Mouse (Mus musculus) heart, postnatal 10 days (tissue): ENCODE results near the gene Efcab9. TPM values are rescaled to one million over a fixed set of nuclear protein-coding genes. Genes with fewer than 3 reads are reported as not detected.

ENCODE experiments used
- DNase-seq, 2 experiments: peaks; one replicate each; pipeline ENCODE4 v3.0.0; 2021
- intact Hi-C: fragments of 180-260 bp; cut with DNase I; formaldehyde crosslinking; loops from one replicate; pipeline ENCODE4 v1.15.1; 2025
- total RNA-seq, 2 experiments: library from RNA; stranded (reverse); gene quantifications; 2 replicates each; pipeline ENCODE4 v1.2.3; 2021

Gene Efcab9
- total RNA-seq, 2 experiments from 2014 or later = 0.69 TPM; not detected in 1

DNA sequence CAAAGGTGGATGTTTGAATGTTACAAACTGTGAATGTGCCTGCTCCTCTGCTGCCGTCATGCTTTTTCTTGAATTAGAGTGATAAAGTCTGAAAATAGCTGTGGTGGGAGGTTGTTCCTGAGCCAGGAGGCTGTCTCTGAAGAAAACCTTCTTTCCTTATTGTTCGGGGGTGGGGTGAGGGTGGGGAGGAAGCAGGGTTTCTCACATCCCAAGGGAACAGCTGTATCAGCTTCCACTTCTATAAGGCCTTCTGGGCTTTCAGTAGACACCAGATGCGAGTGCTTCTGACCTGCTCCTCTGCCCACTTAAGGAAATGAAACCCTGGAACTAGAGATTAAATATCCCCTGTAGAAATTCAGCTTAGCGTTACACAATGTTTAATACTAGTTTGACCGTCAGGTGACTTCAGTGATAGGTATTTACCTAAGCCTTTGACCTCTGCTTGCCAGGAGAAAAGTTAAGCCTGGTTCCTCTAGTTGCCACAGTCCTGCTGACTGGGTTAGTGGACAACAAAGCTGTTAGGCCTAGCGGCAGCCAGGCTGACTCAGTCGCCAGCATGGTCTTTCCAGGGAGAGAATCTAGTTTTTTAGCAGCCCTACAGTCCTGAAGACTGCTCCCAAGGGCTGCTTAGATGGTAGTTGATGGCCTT, 26.7 kb downstream of the Efcab9 start:
- no peak for DNase-seq
- intact Hi-C loops = no loop called here

DNA sequence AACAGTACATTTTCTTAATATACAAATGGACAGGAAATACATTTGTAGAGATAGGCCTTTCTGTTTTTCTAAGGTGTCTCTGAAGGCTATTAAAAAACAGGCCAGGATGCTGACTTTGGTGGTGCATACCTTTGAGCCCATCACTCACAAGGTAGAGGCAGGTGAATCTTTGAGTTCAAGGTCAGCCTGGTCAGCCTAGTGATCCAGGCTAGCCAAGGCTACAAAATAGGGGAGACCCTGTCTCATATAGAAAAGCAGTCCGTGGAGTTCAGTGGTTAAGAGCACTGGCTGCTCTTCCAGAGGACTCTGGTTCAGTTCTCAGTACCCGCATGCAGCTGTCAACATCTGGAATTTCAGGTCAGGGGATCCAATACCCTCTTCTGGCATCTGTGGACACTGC, 28.2 kb downstream of the Efcab9 start:
- intact Hi-C loops = no loop called here
- no peak for DNase-seq

DNA sequence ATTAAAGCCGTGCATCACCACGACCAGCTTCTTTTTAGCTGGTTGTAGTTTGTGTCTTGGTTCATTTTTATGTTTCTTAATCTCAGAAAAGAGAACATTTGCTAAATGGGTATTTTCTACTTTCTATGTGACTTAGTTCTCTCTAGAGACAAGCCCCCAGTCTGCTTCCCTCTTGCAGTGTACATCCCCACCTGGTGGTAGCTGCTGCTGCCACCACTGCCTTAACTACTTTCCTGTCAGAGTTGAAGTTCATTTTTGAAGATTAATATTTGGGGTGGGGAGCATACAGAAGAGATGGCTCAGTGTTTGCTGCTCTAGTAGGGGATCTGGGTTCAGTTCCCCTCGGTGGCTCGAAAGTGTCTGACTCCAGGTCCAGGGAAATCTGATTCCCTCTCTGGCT, 31.9 kb downstream of the Efcab9 start:
- intact Hi-C loops = no loop called here
- DNase-seq = no peak

DNA sequence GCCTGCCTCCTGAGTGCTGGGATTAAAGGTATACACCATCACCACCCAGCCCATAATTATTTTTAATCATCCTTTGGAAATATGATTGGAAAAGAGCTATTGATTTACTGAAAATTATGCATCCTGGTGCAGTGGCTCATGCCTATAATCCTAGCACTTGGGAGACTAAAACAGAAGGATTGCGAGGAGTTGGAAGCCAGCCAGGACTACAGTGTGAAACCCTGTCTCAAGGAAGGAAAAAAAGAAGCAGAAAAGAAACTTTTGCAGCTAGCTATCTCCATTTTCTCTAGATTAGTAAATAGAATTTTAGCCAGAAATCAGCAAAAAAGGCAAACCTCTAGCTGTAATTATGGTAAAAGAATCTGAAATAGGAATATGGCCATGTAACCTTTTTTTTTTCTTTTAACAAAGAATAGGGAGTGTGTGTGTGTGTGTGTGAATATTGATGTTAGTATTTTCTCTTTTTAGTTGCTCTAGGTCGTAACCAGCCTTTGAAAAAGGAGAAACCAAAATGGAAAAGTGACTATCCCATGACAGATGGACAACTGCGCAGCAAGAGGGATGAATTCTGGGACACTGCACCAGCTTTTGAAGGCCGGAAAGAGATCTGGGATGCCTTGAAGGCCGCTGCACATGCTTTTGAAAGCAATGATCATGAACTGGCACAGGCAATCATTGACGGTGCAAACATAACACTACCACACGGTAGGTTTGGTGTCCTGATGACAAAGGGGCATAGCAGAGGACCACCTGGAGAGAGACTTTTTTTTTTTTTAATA, 32.9 kb downstream of the Efcab9 start:
- peak; percentile 38 to 49 for DNase-seq

DNA sequence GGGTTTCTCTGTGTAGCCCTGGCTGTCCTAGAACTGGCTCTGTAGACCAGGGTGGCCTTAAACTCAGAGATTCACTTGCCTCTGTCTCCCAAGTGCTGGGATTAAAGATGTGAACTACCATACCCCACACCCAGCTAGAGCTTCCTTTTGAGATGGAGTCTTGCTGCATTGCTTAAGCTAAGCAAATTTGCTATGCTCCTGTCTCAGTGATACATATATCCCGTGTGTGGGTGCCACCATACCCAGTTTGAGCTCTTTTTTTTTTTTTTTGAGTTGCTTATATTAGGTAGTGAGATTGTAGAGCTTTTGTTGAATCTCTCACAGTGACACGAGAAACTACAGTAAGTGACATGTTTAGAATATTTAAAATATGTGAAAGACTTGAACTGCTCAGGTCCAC, 36.6 kb downstream of the Efcab9 start:
- intact Hi-C loops = no loop called here

More for the DNA sequence above, 32.9 kb downstream of the Efcab9 start:
- intact Hi-C loops = no loop called here

DNA sequence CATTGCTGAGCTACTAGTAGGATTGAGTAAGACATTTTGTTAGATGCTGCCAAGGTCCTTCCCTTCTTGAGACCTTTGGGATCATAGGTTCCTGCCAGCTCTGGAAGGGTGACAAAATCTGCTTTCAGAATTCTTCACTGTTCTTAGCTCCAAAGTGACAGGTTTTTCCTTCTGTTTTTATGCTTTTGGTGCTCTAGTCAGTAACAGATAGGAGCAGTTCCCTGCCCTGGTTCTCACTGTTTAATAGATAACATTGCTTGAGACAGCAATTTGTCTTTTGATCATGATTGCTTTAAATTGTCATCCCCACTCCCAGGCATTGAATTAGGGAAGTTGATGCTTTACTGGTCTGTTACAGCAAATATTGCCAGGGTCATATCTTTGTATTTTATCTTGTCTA, 38.6 kb downstream of the Efcab9 start:
- DNase-seq = peak in 1 of 2 experiments; percentile 38
- intact Hi-C loops = loop anchor here (5.0 kb wide), 1 partner anchor 36 kb away; the partner anchor contains the start of gene Ubtd2

More for the DNA sequence above, 36.6 kb downstream of the Efcab9 start:
- DNase-seq = no peak

DNA sequence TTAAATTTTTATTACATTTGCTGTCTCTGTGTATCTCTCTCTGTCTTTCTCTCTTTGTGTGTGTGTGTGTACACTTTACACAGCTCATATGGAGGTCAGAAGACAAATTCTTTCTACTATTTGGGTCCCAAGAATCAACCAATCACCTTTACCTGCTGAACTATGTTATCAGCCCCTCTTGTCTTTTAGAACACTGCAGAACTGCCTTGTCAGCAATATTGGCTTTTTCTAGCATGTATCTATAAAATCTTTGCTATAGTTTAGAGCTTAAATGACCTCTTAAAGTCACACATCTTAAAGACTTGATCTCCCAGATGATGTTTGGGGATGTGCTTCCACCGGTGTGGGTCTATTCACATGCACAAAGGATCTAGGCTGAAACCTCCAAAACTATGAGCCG, 40.8 kb downstream of the Efcab9 start:
- DNase-seq = no peak
- intact Hi-C loops = loop anchor here (5.0 kb wide), 1 partner anchor 34 kb away; the partner anchor contains the start of gene Ubtd2

DNA sequence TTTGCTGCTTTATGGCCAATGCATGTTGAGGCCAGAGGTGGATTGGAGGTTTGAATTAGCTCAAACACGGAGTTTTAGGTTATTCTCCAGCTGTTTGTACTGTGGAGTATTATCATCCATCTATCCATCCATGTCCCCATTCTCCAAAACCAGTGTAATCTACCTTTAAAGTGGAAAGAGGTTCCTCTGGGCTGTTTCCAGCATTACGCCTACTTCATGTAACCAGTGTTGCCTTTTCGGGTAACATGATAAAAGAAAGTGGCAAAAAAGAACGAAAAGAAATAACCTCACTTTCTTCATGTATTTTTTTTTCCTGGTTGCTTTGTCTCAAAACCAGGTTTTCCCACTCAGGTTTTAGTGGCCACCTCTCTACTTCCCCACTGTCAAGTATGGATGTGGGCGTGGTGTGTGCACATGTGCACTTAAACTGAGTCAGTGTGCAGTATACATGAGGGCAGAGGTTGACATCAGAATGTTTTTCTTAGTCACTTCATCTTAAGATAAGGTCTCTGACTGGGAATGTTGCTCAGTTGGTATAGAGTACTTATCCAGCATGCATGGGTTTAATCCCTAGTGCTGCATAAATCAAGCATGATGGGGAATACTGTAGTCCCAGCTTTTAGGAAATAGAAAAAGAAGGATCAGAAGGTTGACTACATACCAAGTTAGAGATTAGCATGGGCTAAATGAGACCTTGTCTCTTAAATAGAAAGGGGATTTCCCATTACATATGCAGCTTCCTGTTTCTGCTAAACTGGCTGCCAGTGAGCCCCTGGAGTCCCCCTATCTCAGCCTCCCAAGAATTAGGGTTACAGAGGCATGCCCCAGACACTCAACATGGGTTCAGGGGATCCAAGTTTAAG, 42.8 kb downstream of the Efcab9 start:
- intact Hi-C loops = no loop called here
- no peak for DNase-seq

DNA sequence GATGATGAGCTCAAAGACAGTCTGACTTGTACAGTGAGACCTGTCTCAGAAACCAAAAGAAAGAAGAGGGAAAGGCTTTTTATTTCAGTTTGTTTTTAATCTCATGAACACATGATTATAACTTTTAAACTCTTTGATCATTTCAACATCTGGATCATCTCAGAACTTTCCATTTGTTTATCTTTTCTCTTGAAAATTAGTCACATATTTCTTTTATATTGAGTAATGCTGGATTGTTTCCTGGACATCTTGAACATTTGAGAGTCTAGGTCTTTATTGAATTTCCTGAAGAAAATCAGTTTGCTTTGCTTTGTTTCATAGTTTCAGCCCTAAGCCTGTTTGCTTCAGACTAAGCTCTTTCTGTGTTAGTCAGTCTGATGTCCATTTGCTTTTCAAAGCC, 43.5 kb downstream of the Efcab9 start:
- DNase-seq = no peak
- intact Hi-C loops = no loop called here

DNA sequence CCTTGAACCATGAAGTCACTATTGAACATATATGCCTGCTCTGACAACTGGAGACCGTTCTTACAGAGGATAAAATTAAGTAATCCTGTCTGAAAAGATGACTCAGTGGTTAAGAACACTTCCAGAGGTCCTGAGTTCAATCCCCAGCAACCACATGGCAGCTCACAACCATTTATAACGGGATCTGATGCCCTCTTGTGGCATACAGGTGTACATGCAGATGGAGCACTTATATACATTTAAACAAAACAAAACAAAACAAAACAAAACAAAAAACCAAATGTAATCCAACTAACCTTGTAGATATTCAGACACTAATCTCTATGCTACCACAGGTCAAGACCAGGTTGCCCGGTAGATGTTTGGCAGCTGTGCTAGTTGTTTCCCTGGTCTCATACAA, 44.4 kb downstream of the Efcab9 start:
- no peak for DNase-seq
- intact Hi-C loops = no loop called here

DNA sequence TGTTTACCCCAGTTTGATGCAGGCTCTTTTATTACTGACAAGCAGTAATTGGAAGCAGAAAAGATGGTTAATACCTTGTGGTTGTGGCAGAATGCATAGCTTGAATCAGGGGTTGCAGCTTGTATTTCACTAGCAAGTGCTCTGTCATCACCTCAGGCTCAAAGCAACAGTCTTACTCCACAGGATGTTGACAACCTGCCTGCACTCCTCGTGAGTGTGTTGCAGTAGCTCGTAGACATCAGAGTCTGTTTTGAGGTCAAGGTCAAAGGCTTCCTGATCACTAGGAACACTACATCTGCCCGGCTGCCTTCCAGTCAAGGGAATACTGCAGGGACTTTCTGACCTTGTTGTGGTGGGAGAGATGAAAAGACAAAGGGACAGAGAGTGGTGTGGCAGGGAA, 45.3 kb downstream of the Efcab9 start:
- intact Hi-C loops = no loop called here
- no peak for DNase-seq

DNA sequence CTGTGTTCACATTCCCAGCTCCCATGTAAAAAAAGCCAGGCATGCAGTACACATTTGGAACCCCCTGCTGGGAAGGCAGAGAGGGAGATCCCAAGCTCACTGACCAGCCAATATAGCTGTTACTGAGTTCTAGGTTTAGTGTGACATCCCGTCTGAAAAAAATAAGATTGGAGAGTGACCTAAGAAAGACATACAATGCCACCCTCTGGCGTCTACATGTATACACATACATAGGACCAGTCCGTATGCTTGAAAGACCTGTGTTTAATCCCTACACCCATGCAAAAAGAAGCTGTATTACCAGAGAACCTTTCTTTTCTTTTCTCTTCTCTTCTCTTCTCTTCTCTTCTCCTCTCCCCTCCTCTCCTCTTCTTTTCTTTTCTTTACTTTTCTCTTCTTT, 46.6 kb downstream of the Efcab9 start:
- intact Hi-C loops = loop anchor here (1.0 kb wide), 1 partner anchor 18 kb away; no protein-coding TSS in a partner anchor
- DNase-seq = no peak

DNA sequence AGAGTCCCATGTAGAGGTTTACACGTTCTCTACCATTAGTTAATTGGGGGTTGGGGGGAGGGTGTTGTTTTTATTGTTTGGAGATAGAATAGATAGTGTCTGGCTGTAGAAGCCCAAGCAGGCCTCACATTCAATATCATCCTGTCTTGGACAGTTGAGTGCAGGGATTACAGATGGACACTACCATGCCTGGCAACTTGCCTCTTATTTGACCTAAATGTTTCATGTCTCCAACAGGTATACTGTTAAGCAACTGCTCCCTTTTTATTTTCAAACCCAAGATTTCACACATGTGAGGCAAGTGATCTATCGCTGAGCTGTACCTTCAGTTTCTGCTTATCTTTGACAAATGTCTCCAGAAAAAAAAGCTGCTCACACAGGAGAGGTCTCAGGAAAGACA, 50.4 kb downstream of the Efcab9 start:
- DNase-seq = no peak

DNA sequence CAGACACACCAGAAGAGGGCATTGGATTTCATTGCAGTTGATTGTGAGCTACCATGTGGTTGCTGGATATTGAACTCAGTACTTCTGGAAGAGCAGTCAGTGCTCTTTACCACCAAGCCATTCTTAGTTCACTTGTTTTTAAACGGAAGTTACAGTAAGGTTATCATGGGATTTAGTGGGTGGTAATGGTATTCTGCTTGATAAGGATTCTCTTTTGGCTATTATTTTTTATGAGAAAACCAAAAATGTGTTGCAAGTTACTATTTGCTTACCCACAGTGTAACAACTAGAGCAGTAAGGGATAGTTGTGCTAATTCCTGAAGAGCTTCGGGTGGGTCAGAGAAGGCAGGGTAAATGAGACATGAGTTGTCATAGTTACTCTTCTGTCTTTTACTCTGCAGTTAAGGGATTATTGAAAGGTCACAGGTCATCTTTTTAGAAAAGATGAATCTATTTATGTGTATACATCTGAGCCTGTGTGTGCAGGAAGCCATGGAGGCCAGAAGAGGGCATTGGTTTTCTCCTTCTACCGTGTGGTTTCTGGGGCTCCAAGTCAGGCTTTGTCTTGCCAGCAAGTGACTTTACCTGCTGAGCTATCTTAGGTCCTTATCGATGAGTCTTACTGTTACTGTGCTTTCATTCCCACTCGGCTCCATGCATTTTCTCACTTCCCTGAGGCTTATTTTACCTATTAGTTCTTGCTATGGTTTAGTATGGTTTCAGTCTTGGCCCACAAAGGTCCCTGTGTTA, 56.2 kb downstream of the Efcab9 start:
- DNase-seq = no peak

More for the DNA sequence above, 50.4 kb downstream of the Efcab9 start:
- intact Hi-C loops = no loop called here

DNA sequence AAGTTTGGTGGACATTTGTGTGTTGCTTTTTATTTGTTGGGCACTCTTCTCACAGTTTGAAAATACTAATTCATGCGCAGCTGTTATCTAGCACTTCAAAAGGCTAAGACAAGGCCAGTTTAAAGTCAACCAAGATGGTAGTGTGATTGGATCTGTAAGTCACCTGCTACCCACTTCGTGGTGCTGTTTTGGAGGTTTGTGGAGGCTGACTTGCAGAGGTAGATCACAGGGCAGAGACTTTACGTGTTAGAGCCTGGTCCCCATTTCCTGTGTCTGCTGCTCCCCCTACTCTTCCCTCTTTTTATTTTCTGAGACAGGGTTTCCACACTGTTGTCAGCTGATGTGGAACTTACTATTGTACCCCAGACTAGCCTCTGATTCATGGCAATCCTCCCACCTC, 57.2 kb downstream of the Efcab9 start:
- intact Hi-C loops = no loop called here
- DNase-seq = no peak

More for the DNA sequence above, 56.2 kb downstream of the Efcab9 start:
- intact Hi-C loops = no loop called here

Other genes starting within 250 kb of the Efcab9 start
- gene Hba-a1, start 248.6 kb downstream of the Efcab9 start, total RNA-seq = 1,000 to 10,000 TPM; 4,155 to 9,193 TPM
- gene Hbq1b, start 245.1 kb downstream of the Efcab9 start, total RNA-seq = 1 to 10 TPM in 1 of 2 experiments, not detected in 1; 1.0 TPM
- gene Hba-a2, start 235.6 kb downstream of the Efcab9 start, total RNA-seq = 1,000 to 10,000 TPM; 3,875 to 8,514 TPM
- gene Hbq1a, start 232.0 kb downstream of the Efcab9 start, total RNA-seq = not detected
- gene Sh3pxd2b, start 184.3 kb downstream of the Efcab9 start, total RNA-seq = 10 to 100 TPM; 27.6 to 29.6 TPM
- gene Ubtd2, start 76.7 kb downstream of the Efcab9 start, total RNA-seq = 10 to 100 TPM; 18.1 to 19.8 TPM
- 10 to 100 TPM; 13.9 to 16.7 TPM for gene Stk10, start 1.2 kb upstream of the Efcab9 start, total RNA-seq
- 10 to 100 TPM; 65.4 to 67.4 TPM for gene Fbxw11, start 110.6 kb upstream of the Efcab9 start, total RNA-seq